ENCODE assay signal across 7 mouse cellular contexts in genomic region chr7:136894106-136894986, GRCm38 (mm10). TPM values are rescaled to one million over a fixed set of nuclear protein-coding genes. Genes with fewer than 3 reads are reported as not detected.
DNase-seq lines count a peak whose midpoint lies in the region; ATAC-seq and TF ChIP-seq lines count a peak whose summit lies in the region.

Mgmt (plus strand) TSS chr7:136894614.

- peak within 1 kb of the TSS; percentile 67 for H3K27ac ChIP-seq in bone marrow macrophage, adult 2 months (ENCODE audit: insufficient read depth, low read depth, low read length)
- peak within 1 kb of the TSS; percentile 76 for H3K27ac ChIP-seq in embryonic facial prominence, embryonic 15.5 days (replicated peaks)
- H3K27ac ChIP-seq in heart, adult 2 months, result peak within 1 kb of the TSS; percentile 83
- H3K27ac ChIP-seq in kidney, adult 2 months (ENCODE audit: insufficient read depth, low read depth, low read length), result no peak within 1 kb of the TSS
- no peak within 1 kb of the TSS for H3K27ac ChIP-seq in limb, embryonic 11.5 days (replicated peaks; ENCODE audit: low read depth, low read length)
- H3K27ac ChIP-seq in midbrain, embryonic 13.5 days, result no peak within 1 kb of the TSS
- H3K27ac ChIP-seq in small intestine, adult 2 months (ENCODE audit: insufficient read depth, low read depth, low read length), result no peak within 1 kb of the TSS

- H3K4me3 ChIP-seq in bone marrow macrophage, adult 2 months (ENCODE audit: insufficient read depth, low read length), result peak within 1 kb of the TSS; percentile 80
- H3K4me3 ChIP-seq in embryonic facial prominence, embryonic 15.5 days (replicated peaks), result peak within 1 kb of the TSS; percentile 41
- peak within 1 kb of the TSS; percentile 54 for H3K4me3 ChIP-seq in heart, adult 2 months
- H3K4me3 ChIP-seq in kidney, adult 2 months (ENCODE audit: insufficient read depth, low read depth, low read length), result peak within 1 kb of the TSS; percentile 50
- peak within 1 kb of the TSS; percentile 12; the same call in 1 of the 2 replicates for H3K4me3 ChIP-seq in limb, embryonic 11.5 days (ENCODE audit: low read depth, low read length)
- peak within 1 kb of the TSS; percentile 28 for H3K4me3 ChIP-seq in midbrain, embryonic 13.5 days (replicated peaks)
- peak within 1 kb of the TSS; percentile 51 for H3K4me3 ChIP-seq in small intestine, adult 2 months (ENCODE audit: low read depth, low read length)

- H3K36me3 ChIP-seq in embryonic facial prominence, embryonic 15.5 days, result no peaks in the 10 kb centered on the region
- H3K36me3 ChIP-seq in heart, adult 2 months (ENCODE audit: control insufficient read depth, insufficient read depth, low read length), result no peaks in the 10 kb centered on the region
- no peaks in the 10 kb centered on the region for H3K36me3 ChIP-seq in kidney, adult 2 months (ENCODE audit: control insufficient read depth, insufficient read depth, low read length)
- H3K36me3 ChIP-seq in limb, embryonic 11.5 days (ENCODE audit: control insufficient read depth, insufficient read depth, low read length), result no peaks in the 10 kb centered on the region
- H3K36me3 ChIP-seq in midbrain, embryonic 13.5 days, result no peaks in the 10 kb centered on the region
- no peaks in the 10 kb centered on the region for H3K36me3 ChIP-seq in small intestine, adult 2 months (ENCODE audit: control insufficient read depth, insufficient read depth, low read length)

- 9% methylated on average over 33 of the region's 33 CpGs for WGBS in embryonic facial prominence, embryonic 15.5 days
- WGBS in heart, adult 2 months, result 10% methylated on average over 33 of the region's 33 CpGs
- 9% methylated on average over 33 of the region's 33 CpGs for WGBS in kidney, adult 2 months
- WGBS in limb, embryonic 11.5 days, result 11% methylated on average over 33 of the region's 33 CpGs
- 10% methylated on average over 33 of the region's 33 CpGs for WGBS in midbrain, embryonic 13.5 days
- WGBS in small intestine, adult 2 months, result 8% methylated on average over 33 of the region's 33 CpGs

- TF ChIP-seq EP300 in heart, adult 2 months (IDR thresholded peaks at IDR 0.05; ENCODE audit: insufficient read depth, low read depth, low read length), result 0 out of 2 replicates have a peak, but pooled peaks have one; percentile 32

- H3K4me1 ChIP-seq in bone marrow macrophage, adult 2 months (ENCODE audit: control insufficient read depth, insufficient read depth, low read length), result peaks cover 14% of the 10 kb centered on the region
- peaks cover 16% of the 10 kb centered on the region; the same call in 1 of the 2 replicates for H3K4me1 ChIP-seq in embryonic facial prominence, embryonic 15.5 days
- H3K4me1 ChIP-seq in heart, adult 2 months (ENCODE audit: control insufficient read depth, insufficient read depth, low read length), result peaks cover 4% of the 10 kb centered on the region; the same call in 1 of the 2 replicates
- H3K4me1 ChIP-seq in kidney, adult 2 months (ENCODE audit: control insufficient read depth, insufficient read depth, low read length), result no peaks in the 10 kb centered on the region; the same call in 1 of the 2 replicates
- 0 out of 2 replicates have a peak, but pooled peaks cover 7% of the 10 kb centered on the region for H3K4me1 ChIP-seq in limb, embryonic 11.5 days (ENCODE audit: control insufficient read depth, insufficient read depth, low read length)
- H3K4me1 ChIP-seq in midbrain, embryonic 13.5 days (replicated peaks), result peaks cover 7% of the 10 kb centered on the region
- H3K4me1 ChIP-seq in small intestine, adult 2 months (ENCODE audit: control insufficient read depth, insufficient read depth, insufficient read length, low read length), result peaks cover 8% of the 10 kb centered on the region

- peak within 1 kb of the TSS; percentile 9; the same call in 1 of the 2 replicates for H3K9ac ChIP-seq in embryonic facial prominence, embryonic 15.5 days
- H3K9ac ChIP-seq in heart, adult 2 months (ENCODE audit: low read depth, low read length), result peak within 1 kb of the TSS; percentile 58
- H3K9ac ChIP-seq in limb, embryonic 11.5 days (ENCODE audit: low read length), result peak within 1 kb of the TSS; percentile 49; the same call in 1 of the 2 replicates
- peak within 1 kb of the TSS; percentile 36; the same call in 1 of the 2 replicates for H3K9ac ChIP-seq in midbrain, embryonic 13.5 days (replicated peaks)

- no peaks in the 10 kb centered on the region for H3K9me3 ChIP-seq in embryonic facial prominence, embryonic 15.5 days (replicated peaks)
- H3K9me3 ChIP-seq in limb, embryonic 11.5 days (ENCODE audit: control insufficient read depth, low read length), result no peaks in the 10 kb centered on the region
- H3K9me3 ChIP-seq in midbrain, embryonic 13.5 days, result no peaks in the 10 kb centered on the region

- no peaks in the 10 kb centered on the region for H3K79me2 ChIP-seq in heart, adult 2 months (replicated peaks; ENCODE audit: control insufficient read depth, insufficient read depth, low read length)

- no peak for TF ChIP-seq CTCF in bone marrow macrophage, adult 2 months (IDR thresholded peaks at IDR 0.05; ENCODE audit: low read depth, low read length)
- TF ChIP-seq CTCF in heart, adult 2 months (IDR thresholded peaks at IDR 0.05), result no peak
- no peak for TF ChIP-seq CTCF in kidney, adult 2 months (conservative IDR thresholded peaks at IDR 0.05; ENCODE audit: insufficient read depth, insufficient read length, low read depth, low read length)
- no peak for TF ChIP-seq CTCF in small intestine, adult 2 months (IDR thresholded peaks at IDR 0.05; ENCODE audit: extremely low read depth, insufficient read length, insufficient replicate concordance, low read depth, low read length)

- H3K27me3 ChIP-seq in embryonic facial prominence, embryonic 15.5 days, result no peaks in the 10 kb centered on the region
- no peaks in the 10 kb centered on the region for H3K27me3 ChIP-seq in heart, adult 2 months (ENCODE audit: control insufficient read depth, insufficient read depth, low read length)
- no peaks in the 10 kb centered on the region for H3K27me3 ChIP-seq in kidney, adult 2 months (replicated peaks; ENCODE audit: control insufficient read depth, insufficient read depth, low read length)
- no peaks in the 10 kb centered on the region for H3K27me3 ChIP-seq in limb, embryonic 11.5 days (ENCODE audit: control insufficient read depth, insufficient read depth, low read length)
- H3K27me3 ChIP-seq in midbrain, embryonic 13.5 days, result no peaks in the 10 kb centered on the region
- H3K27me3 ChIP-seq in small intestine, adult 2 months (ENCODE audit: control insufficient read depth, insufficient read depth, low read length), result no peaks in the 10 kb centered on the region

- ATAC-seq in embryonic facial prominence, embryonic 15.5 days (ENCODE audit: insufficient number of reproducible peaks, low FRiP score, low TSS enrichment, low read depth), result peak; percentile 99
- peak; percentile 95 for ATAC-seq in limb, embryonic 11.5 days (ENCODE audit: insufficient number of reproducible peaks, low FRiP score, low TSS enrichment, low read depth)
- ATAC-seq in midbrain, embryonic 13.5 days, result peak; percentile 97

- peak; percentile 94 to 96 for DNase-seq in heart, adult 2 months
- DNase-seq in kidney, adult 2 months, result peak; percentile 97
- DNase-seq in limb, embryonic 11.5 days (ENCODE audit: low spot score), result peak; percentile 94

- peak within 1 kb of the TSS; percentile 61 for H3K4me2 ChIP-seq in embryonic facial prominence, embryonic 15.5 days (replicated peaks)
- peak within 1 kb of the TSS; percentile 47 for H3K4me2 ChIP-seq in limb, embryonic 11.5 days (ENCODE audit: low read depth, severe bottlenecking)
- H3K4me2 ChIP-seq in midbrain, embryonic 13.5 days (replicated peaks), result peak within 1 kb of the TSS; percentile 50

- intact Hi-C loops in heart, adult 2 months (cut with DNase I), result no loop called here

- TF ChIP-seq POLR2A in bone marrow macrophage, adult 2 months (IDR thresholded peaks at IDR 0.05; ENCODE audit: borderline replicate concordance, low read depth, low read length), result 0 out of 2 replicates have a peak, but pooled peaks have one; percentile 23
- peak; percentile 70 for TF ChIP-seq POLR2A in heart, adult 2 months (IDR thresholded peaks at IDR 0.05; ENCODE audit: insufficient read depth, low read depth, low read length)
- no peak for TF ChIP-seq POLR2A in kidney, adult 2 months (IDR thresholded peaks at IDR 0.05; ENCODE audit: low read depth, low read length)
- TF ChIP-seq POLR2A in small intestine, adult 2 months (IDR thresholded peaks at IDR 0.05; ENCODE audit: low read depth, low read length), result no peak; the same call in 1 of the 2 replicates

RNA-seq across cellular contexts. Expression of gene Mgmt, which starts in this region (rescaled TPM):
- polyA plus RNA-seq in bone marrow macrophage, adult 2 months (2012; ENCODE audit: insufficient read depth, insufficient read length, missing spikeins), result 3.8 and 4.3 TPM in 2 replicates
- 6.7 and 6.8 TPM in 2 replicates for polyA plus RNA-seq in embryonic facial prominence, embryonic 15.5 days (2015; fragmentation: Nextera tagmentation; extraction: Ambion mirVana)
- total RNA-seq in heart, adult 2 months (2021), result 1 to 10 TPM; 3.6 to 3.7 TPM
- polyA plus RNA-seq in heart, adult 2 months (2012; rRNA removed), result 3.7 and 3.8 TPM in 2 replicates
- 4.6 and 5.1 TPM in 2 replicates for polyA plus RNA-seq in kidney, adult 2 months (2012; rRNA removed)
- polyA plus RNA-seq in limb, embryonic 11.5 days (2014; fragmentation: Nextera tagmentation; extraction: Ambion mirVana), result 5.0 and 5.1 TPM in 2 replicates
- polyA plus RNA-seq in midbrain, embryonic 13.5 days (2015; fragmentation: Nextera tagmentation; extraction: Ambion mirVana), result 1.1 and 1.6 TPM in 2 replicates
- polyA plus RNA-seq in small intestine, adult 2 months (2012; rRNA removed), result 0.38 and 0.56 TPM in 2 replicates

Comparison
In these comparisons a context has a peak if more than half of its experiments do, and no peak if none do; other contexts are left out.
1. H3K27ac ChIP-seq: peak in bone marrow macrophage, adult 2 months (single experiment), embryonic facial prominence, embryonic 15.5 days (single experiment) and heart, adult 2 months (single experiment); none in kidney, adult 2 months (single experiment), limb, embryonic 11.5 days (single experiment), midbrain, embryonic 13.5 days (single experiment) and small intestine, adult 2 months (single experiment).
2. H3K4me3 ChIP-seq: peak in every context shown above with its lines; median percentile 80 in bone marrow macrophage, adult 2 months; 54 in heart, adult 2 months; 51 in small intestine, adult 2 months; 50 in kidney, adult 2 months; 41 in embryonic facial prominence, embryonic 15.5 days; 28 in midbrain, embryonic 13.5 days; 12 in limb, embryonic 11.5 days.
3. POLR2A ChIP-seq: peak in bone marrow macrophage, adult 2 months (single experiment) and heart, adult 2 months (single experiment); none in kidney, adult 2 months (single experiment) and small intestine, adult 2 months (single experiment).
4. Peak in every context shown above with its lines, with median percentiles within 50 percentile points of each other: ATAC-seq, H3K4me2 ChIP-seq, H3K9ac ChIP-seq and DNase-seq.